Comparison of ENCODE assay signal across 12 mouse cellular contexts in the genomic region with DNA sequence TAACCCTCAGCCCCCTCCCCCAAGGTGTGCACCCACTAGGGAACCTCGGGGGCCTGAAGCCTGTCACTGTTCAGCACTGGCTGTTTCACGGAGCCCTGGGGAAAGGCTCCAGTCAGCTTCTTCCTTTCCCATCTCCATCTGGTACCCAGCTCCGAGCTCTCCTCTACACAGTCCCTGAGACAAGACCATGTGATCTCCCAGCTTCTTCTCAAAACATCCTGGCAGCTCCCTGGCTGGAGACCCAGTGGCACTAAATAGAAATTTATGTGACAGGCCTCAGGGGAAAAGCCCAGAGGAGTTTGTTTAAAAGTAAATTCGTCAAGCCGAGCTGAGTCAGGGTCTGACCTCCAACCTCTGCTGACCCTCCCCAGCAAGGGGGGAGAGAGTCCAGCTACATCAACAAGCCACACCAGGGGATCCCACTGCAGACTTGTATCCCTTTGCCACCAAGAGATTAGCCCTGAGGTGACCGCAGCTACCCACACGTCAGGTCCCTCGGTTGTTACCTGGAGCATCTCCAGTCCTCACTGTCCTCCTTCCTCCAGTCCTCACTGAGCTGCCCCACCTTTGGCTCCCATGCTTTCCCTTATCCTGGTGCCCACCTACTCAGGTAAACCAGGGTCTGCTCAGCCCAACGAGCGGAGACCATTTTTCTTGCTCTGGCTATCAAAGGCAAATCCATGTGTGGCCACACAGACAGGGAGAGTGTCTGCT.
A peak's percentile ranks its signal among the peaks of the same experiment; 100 is the strongest.
DNase-seq lines count a peak whose midpoint lies in the region; ATAC-seq lines count a peak whose summit lies in the region.
"Had no signal": no experiment of that assay in that cellular context is flagged by ENCODE, and none has a peak within 500 bp of the region (broad histone marks: within the 10 kb centered on the region; RNA-seq: fewer than 3 reads in every experiment).

No protein-coding gene starts in this region.

- peak; percentile 60 for DNase-seq in embryo, embryonic 10.5 days (ENCODE audit: low spot score)
- peak; percentile 78 for DNase-seq in kidney, postnatal 14 days
- DNase-seq in layer of hippocampus, postnatal 14 days (ENCODE audit: low spot score in 2 of 2) = no peak

- peaks cover 33% of the 10 kb centered on the region for H3K4me1 ChIP-seq in intestine, embryonic 15.5 days (replicated peaks)
- H3K4me1 ChIP-seq in intestine, embryonic 16.5 days (ENCODE audit: control insufficient read depth, insufficient read depth, low read length) = peaks cover 27% of the 10 kb centered on the region
- peaks cover 32% of the 10 kb centered on the region for H3K4me1 ChIP-seq in stomach, embryonic 16.5 days (ENCODE audit: control insufficient read depth, insufficient read depth, low read length)
- H3K4me1 ChIP-seq in midbrain, embryonic 15.5 days = no peaks in the 10 kb centered on the region
- H3K4me1 ChIP-seq: liver, embryonic 13.5 days had no signal

- H3K9me3 ChIP-seq in intestine, embryonic 15.5 days = no peaks in the 10 kb centered on the region
- no peaks in the 10 kb centered on the region for H3K9me3 ChIP-seq in intestine, embryonic 16.5 days (ENCODE audit: control insufficient read depth, low read length)
- no peaks in the 10 kb centered on the region for H3K9me3 ChIP-seq in stomach, embryonic 16.5 days (replicated peaks; ENCODE audit: control insufficient read depth, low read length)
- no peaks in the 10 kb centered on the region for H3K9me3 ChIP-seq in midbrain, embryonic 15.5 days
- H3K9me3 ChIP-seq: heart, embryonic 12.5 days; hindbrain, embryonic 10.5 days; liver, embryonic 13.5 days had no signal

- no peak overlapping the region for H3K4me3 ChIP-seq in intestine, embryonic 15.5 days (replicated peaks)
- no peak overlapping the region for H3K4me3 ChIP-seq in intestine, embryonic 16.5 days (ENCODE audit: low read length)
- H3K4me3 ChIP-seq in stomach, embryonic 16.5 days (replicated peaks; ENCODE audit: low read length) = no peak overlapping the region
- no peak overlapping the region for H3K4me3 ChIP-seq in midbrain, embryonic 15.5 days
- H3K4me3 ChIP-seq: erythroblast, embryonic 14.5 days; heart, embryonic 12.5 days; hindbrain, embryonic 10.5 days; liver, embryonic 13.5 days had no signal

- 52% methylated on average over 10 of the region's 10 CpGs for WGBS in intestine, embryonic 15.5 days
- WGBS in intestine, embryonic 16.5 days = 53% methylated on average over 10 of the region's 10 CpGs
- WGBS in stomach, embryonic 16.5 days = 54% methylated on average over 10 of the region's 10 CpGs
- 76% methylated on average over 10 of the region's 10 CpGs for WGBS in midbrain, embryonic 15.5 days

- H3K4me2 ChIP-seq in intestine, embryonic 15.5 days (replicated peaks) = no peak overlapping the region
- no peak overlapping the region for H3K4me2 ChIP-seq in intestine, embryonic 16.5 days (ENCODE audit: low read depth, low read length)
- no peak overlapping the region for H3K4me2 ChIP-seq in stomach, embryonic 16.5 days (ENCODE audit: low read depth, low read length)
- H3K4me2 ChIP-seq in midbrain, embryonic 15.5 days = no peak overlapping the region
- H3K4me2 ChIP-seq: heart, embryonic 12.5 days; liver, embryonic 13.5 days had no signal

- peak; percentile 43; the same call in 1 of the 2 replicates for ATAC-seq in intestine, embryonic 15.5 days
- no peak for ATAC-seq in intestine, embryonic 16.5 days
- ATAC-seq in stomach, embryonic 16.5 days (ENCODE audit: insufficient read depth, low FRiP score) = no peak
- ATAC-seq in midbrain, embryonic 15.5 days (replicated peaks) = no peak
- ATAC-seq: midbrain, embryonic 16.5 days had no signal

- H3K36me3 ChIP-seq in intestine, embryonic 15.5 days = no peaks in the 10 kb centered on the region
- no peaks in the 10 kb centered on the region for H3K36me3 ChIP-seq in intestine, embryonic 16.5 days (ENCODE audit: control insufficient read depth, insufficient read depth, low read length)
- H3K36me3 ChIP-seq in stomach, embryonic 16.5 days (ENCODE audit: control insufficient read depth, insufficient read depth, low read length) = no peaks in the 10 kb centered on the region
- no peaks in the 10 kb centered on the region for H3K36me3 ChIP-seq in midbrain, embryonic 15.5 days (replicated peaks)
- H3K36me3 ChIP-seq: heart, embryonic 12.5 days; hindbrain, embryonic 10.5 days; liver, embryonic 13.5 days had no signal

- no peak overlapping the region for H3K9ac ChIP-seq in intestine, embryonic 15.5 days
- no peak overlapping the region for H3K9ac ChIP-seq in intestine, embryonic 16.5 days (ENCODE audit: low read depth, low read length)
- no peak overlapping the region for H3K9ac ChIP-seq in stomach, embryonic 16.5 days (ENCODE audit: low read length)
- H3K9ac ChIP-seq in midbrain, embryonic 15.5 days = no peak overlapping the region
- H3K9ac ChIP-seq: heart, embryonic 12.5 days; liver, embryonic 13.5 days had no signal

- H3K27me3 ChIP-seq in intestine, embryonic 15.5 days (replicated peaks) = no peaks in the 10 kb centered on the region
- no peaks in the 10 kb centered on the region for H3K27me3 ChIP-seq in intestine, embryonic 16.5 days (replicated peaks; ENCODE audit: control insufficient read depth, insufficient read depth, low read length)
- no peaks in the 10 kb centered on the region for H3K27me3 ChIP-seq in stomach, embryonic 16.5 days (ENCODE audit: control insufficient read depth, insufficient read depth, low read length)
- no peaks in the 10 kb centered on the region for H3K27me3 ChIP-seq in midbrain, embryonic 15.5 days (replicated peaks)
- H3K27me3 ChIP-seq: liver, embryonic 13.5 days had no signal

- H3K27ac ChIP-seq in intestine, embryonic 15.5 days = no peak overlapping the region
- H3K27ac ChIP-seq in intestine, embryonic 16.5 days (ENCODE audit: low read length) = no peak overlapping the region
- peak overlapping the region; percentile 60; the same call in 1 of the 2 replicates for H3K27ac ChIP-seq in stomach, embryonic 16.5 days (ENCODE audit: low read length)
- no peak overlapping the region for H3K27ac ChIP-seq in midbrain, embryonic 15.5 days
- H3K27ac ChIP-seq: hindbrain, embryonic 10.5 days; liver, embryonic 13.5 days had no signal

Comparison
In these comparisons a context has a peak if more than half of its experiments do, and no peak if none do; other contexts are left out.
1. DNase-seq: peak in embryo, embryonic 10.5 days (single experiment) and kidney, postnatal 14 days (single experiment); none in layer of hippocampus, postnatal 14 days (0 of 2).